Mouse (Mus musculus) midbrain, embryonic 16.5 days (tissue): ENCODE measurements around the gene Zfp654. TPM values are rescaled to one million over a fixed set of nuclear protein-coding genes. Genes with fewer than 3 reads are reported as not detected.
A peak's percentile ranks its signal among the peaks of the same experiment; 100 is the strongest.

Experiments used
- ATAC-seq: fragments of 200-750 bp; cut with Nextera tagmentation; 2 replicates; pipeline ENCODE4 v1.8.0; 2017; ENCODE audit warnings: moderate TSS enrichment
- H3K27ac ChIP-seq: fragments of 300-500 bp; sonication (generic); 2 replicates; pipeline ENCODE4 v1.5.1; 2014; ENCODE audit warnings: mild to moderate bottlenecking, low read length, mixed read lengths
- H3K27me3 ChIP-seq: fragments of 300-500 bp; sonication (generic); 2 replicates; pipeline ENCODE4 v1.6.1; 2014; ENCODE audit warnings: low read depth, low read length, mixed read lengths; ENCODE audit not compliant: control insufficient read depth, insufficient read depth
- H3K36me3 ChIP-seq: fragments of 300-500 bp; sonication (generic); 2 replicates; pipeline ENCODE4 v1.6.1; 2014; ENCODE audit warnings: mild to moderate bottlenecking, low read length, moderate library complexity, mixed read lengths; ENCODE audit not compliant: control insufficient read depth, insufficient read depth
- H3K4me1 ChIP-seq: fragments of 300-500 bp; sonication (generic); 2 replicates; pipeline ENCODE4 v1.6.1; 2014; ENCODE audit warnings: mild to moderate bottlenecking, low read length, mixed read lengths; ENCODE audit not compliant: control insufficient read depth, insufficient read depth
- H3K4me2 ChIP-seq: fragments of 300-500 bp; sonication (generic); 2 replicates; pipeline ENCODE4 v1.6.1; 2014; ENCODE audit warnings: mild to moderate bottlenecking, low read length, mixed read lengths
- H3K4me3 ChIP-seq: fragments of 300-500 bp; sonication (generic); 2 replicates; pipeline ENCODE4 v1.5.1; 2014; ENCODE audit warnings: low read depth, mild to moderate bottlenecking, low read length, moderate library complexity, mixed read lengths
- H3K9ac ChIP-seq: fragments of 300-500 bp; sonication (generic); 2 replicates; pipeline ENCODE4 v1.6.1; 2014; ENCODE audit warnings: low read depth, low read length, mixed read lengths
- H3K9me3 ChIP-seq: fragments of 300-500 bp; sonication (generic); replicated peaks from 2 replicates; pipeline ENCODE4 v1.6.1; 2014; ENCODE audit warnings: mild to moderate bottlenecking, low read length, mixed read lengths; ENCODE audit not compliant: control insufficient read depth, poor library complexity, severe bottlenecking
- WGBS: fragments of 180-500 bp; shearing (Covaris S2); extraction: QIAGEN DNeasy Blood & Tissue Kit; methylation state at CpG from one replicate; pipeline ENCODE4 v1.1.7; 2014; 5-methylcytosine and 5-hydroxymethylcytosine counted together
- polyA plus RNA-seq: library from polyadenylated mRNA; unstranded; fragments of >200 nt; fragmentation: Nextera tagmentation; extraction: Ambion mirVana; gene quantifications from 2 replicates; pipeline ENCODE4 v1.2.1, GENCODE M21; 2015

Zfp654 gene
- polyA plus RNA-seq, 1 experiment from 2014 or later: 5.9 TPM

DNA sequence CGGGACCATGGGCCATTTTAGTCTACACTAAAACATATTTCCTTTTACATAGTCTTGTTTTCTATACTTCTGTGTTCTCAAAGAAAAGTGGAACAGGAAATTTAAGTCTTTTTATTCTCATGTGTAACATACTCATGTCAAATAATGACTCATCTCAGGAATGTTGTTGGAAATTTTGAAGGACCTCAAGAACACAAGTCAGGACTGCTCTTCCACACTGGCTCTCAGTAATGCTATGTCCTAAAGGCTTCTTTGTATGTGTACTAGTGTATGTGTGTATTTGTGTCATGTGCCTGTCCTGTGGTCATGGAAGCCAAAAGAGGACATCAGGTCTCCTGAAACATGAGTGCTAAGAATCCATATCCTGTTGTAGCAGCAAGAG, 92.2 kb downstream of the Zfp654 start:
- 92% methylated on average over 1 of the region's 1 CpGs for WGBS
- ATAC-seq: no peak

GRCm38 (mm10) chr16:64758561-64759244, 92.7 kb downstream of the Zfp654 start:
- peaks cover 3% of the 10 kb centered on the region; the same call in 1 of the 2 replicates for H3K9me3 ChIP-seq
- no peak overlapping the region for H3K4me2 ChIP-seq
- no peak for ATAC-seq
- H3K27me3 ChIP-seq: no peaks in the 10 kb centered on the region
- H3K36me3 ChIP-seq: peaks cover 17% of the 10 kb centered on the region
- no peak overlapping the region for H3K9ac ChIP-seq
- no peaks in the 10 kb centered on the region for H3K4me1 ChIP-seq
- no peak overlapping the region for H3K27ac ChIP-seq
- H3K4me3 ChIP-seq: no peak overlapping the region
- 87% methylated on average over 6 of the region's 6 CpGs for WGBS

More for the DNA sequence above, 92.2 kb downstream of the Zfp654 start:
- Histone ChIP-seq H3K36me3 (peaks cover 19% of the 10 kb centered on the region), H3K9me3 (peaks cover 3% of the 10 kb centered on the region; the same call in 1 of the 2 replicates), H3K4me3 (no peak overlapping the region), H3K4me2 (no peak overlapping the region), H3K4me1 (no peaks in the 10 kb centered on the region), H3K27me3 (no peaks in the 10 kb centered on the region), H3K27ac (no peak overlapping the region), H3K9ac (no peak overlapping the region)

DNA sequence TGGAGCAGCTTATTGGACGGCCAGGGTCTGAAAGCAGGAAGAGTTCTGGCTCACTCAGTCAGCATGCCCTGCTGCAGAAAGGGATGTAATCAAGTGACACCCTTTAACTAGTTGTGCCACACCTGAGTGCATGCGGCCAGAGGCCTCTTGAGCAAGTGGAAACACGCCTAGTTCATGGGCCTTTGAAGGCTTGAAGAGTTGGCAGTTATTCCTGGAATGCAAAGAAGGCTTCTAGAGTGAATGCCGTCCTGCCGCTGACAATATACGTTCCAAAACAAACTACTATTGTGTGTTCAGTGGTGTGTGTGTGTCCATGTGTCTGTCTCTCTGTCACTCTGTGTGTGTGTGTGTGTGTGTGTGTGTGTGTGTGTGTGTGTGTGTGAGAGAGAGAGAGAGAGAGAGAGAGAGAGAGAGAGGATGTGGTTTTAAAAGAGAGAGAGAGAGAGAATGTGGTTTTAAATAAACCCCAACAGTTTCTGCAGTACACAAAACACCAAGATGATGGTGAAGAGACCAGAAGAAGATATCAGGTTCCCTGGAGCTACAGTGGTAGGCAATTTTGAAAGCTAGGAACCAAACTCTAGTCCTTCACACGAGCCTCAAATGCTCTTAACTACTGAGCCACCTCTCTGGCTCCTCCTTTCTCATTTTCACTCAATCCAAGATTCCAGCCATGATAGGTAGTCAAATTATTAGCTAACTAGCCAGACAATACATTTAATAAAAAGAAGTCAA, 93.6 kb downstream of the Zfp654 start:
- Histone ChIP-seq H3K4me1 (no peaks in the 10 kb centered on the region), H3K27ac (no peak overlapping the region), H3K27me3 (no peaks in the 10 kb centered on the region), H3K9me3 (peaks cover under 1% of the 10 kb centered on the region; the same call in 1 of the 2 replicates), H3K4me3 (no peak overlapping the region), H3K36me3 (peaks cover 8% of the 10 kb centered on the region; the same call in 1 of the 2 replicates), H3K4me2 (no peak overlapping the region), H3K9ac (no peak overlapping the region)
- WGBS: 93% methylated on average over 7 of the region's 7 CpGs
- no peak for ATAC-seq

DNA sequence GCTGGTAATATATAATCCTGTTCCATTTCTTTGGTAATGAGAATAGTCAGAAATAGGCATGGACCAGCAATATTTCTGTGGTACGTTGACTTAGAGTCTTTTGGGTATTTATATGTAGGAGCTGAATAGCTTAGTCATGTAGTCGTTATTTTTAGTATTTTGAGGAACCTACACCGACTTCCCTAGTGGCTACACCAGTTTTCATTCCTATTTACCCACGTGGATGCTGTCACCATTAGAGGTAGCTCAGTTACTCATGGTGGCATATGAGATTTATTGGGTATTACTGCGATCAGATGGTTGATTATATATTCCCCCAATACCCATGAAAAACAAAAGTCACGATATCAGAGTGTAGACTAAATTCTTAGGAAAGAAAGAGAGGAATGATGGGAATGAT, 95.1 kb downstream of the Zfp654 start:
- ATAC-seq: no peak
- Histone ChIP-seq H3K36me3 (0 out of 2 replicates have a peak, but pooled peaks cover 3% of the 10 kb centered on the region), H3K4me1 (no peaks in the 10 kb centered on the region), H3K4me2 (no peak overlapping the region), H3K27me3 (no peaks in the 10 kb centered on the region), H3K4me3 (no peak overlapping the region), H3K9me3 (no peaks in the 10 kb centered on the region), H3K9ac (no peak overlapping the region), H3K27ac (no peak overlapping the region)
- 88% methylated on average over 6 of the region's 6 CpGs for WGBS

- WGBS: 38% methylated on average over 3 of the region's 3 CpGs
- no peaks in the 10 kb centered on the region for H3K27me3 ChIP-seq
- ATAC-seq: peak; percentile 63; the same call in 1 of the 2 replicates
- H3K36me3 ChIP-seq: 0 out of 2 replicates have a peak, but pooled peaks cover 3% of the 10 kb centered on the region
- no peaks in the 10 kb centered on the region for H3K9me3 ChIP-seq
- H3K4me2 ChIP-seq: no peak overlapping the region
- H3K9ac ChIP-seq: no peak overlapping the region
- no peak overlapping the region for H3K4me3 ChIP-seq
- H3K4me1 ChIP-seq: no peaks in the 10 kb centered on the region
- H3K27ac ChIP-seq: no peak overlapping the region
These were observed 96.7 kb downstream of the Zfp654 start for GRCm38 (mm10) chr16:64754743-64755139.

DNA sequence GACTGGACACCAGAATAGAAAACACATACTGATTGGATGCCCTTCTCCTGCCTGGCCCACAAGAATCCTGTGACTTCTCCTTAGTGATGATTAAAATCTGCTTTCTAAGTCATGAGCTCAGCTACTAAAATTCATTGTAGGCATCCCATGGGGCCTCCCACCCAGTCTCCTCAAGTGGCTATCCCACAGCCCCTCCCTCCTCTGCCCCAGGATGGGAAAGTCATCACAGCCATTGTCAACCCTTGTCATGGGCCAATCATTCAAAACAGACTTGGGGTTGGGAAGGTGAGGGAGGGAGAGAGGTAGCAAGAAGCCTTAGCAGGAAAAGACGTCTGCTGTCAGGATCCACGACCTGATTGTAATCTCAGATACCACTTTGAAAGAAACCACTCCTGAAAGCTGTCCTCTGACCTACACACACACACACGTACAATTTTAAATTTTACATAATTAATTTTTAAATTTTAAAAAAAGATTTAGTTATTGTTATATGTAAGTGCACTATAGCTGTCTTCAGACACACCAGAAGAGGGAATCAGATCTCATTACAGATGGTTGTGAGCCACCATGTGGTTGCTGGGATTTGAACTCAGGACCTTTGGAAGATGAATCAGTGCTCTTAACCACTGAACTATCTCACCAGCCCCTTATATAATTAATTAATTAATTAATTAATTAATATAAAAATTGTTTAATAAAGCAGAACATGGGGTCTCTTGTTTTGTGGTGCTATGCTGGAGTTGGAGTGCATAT, 97.3 kb downstream of the Zfp654 start:
- H3K9ac ChIP-seq: no peak overlapping the region
- H3K4me1 ChIP-seq: no peaks in the 10 kb centered on the region
- H3K4me3 ChIP-seq: no peak overlapping the region
- H3K4me2 ChIP-seq: no peak overlapping the region
- H3K9me3 ChIP-seq: no peaks in the 10 kb centered on the region
- peak; percentile 69; the same call in 1 of the 2 replicates for ATAC-seq
- no peak overlapping the region for H3K27ac ChIP-seq
- H3K27me3 ChIP-seq: no peaks in the 10 kb centered on the region; the same call in 1 of the 2 replicates
- 59% methylated on average over 3 of the region's 3 CpGs for WGBS
- H3K36me3 ChIP-seq: 0 out of 2 replicates have a peak, but pooled peaks cover 3% of the 10 kb centered on the region

DNA sequence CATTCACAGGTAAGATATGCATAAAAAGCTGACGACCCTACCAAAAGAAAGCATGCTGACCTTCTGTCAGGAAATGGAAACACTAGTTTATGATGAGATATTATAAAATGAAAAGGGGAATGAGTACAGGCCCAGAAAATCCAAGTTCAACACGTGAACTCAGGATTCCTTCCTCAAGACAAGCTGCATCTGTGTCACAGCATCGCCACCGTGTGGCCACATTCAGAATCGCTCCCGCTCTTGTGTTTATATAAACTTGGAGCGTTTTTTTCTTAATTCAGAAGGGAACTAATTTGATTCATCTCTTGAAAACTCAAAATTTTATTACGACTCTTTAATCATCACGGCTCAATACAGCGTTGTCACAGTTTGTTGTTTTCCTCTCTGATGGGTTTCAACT, 103.2 kb downstream of the Zfp654 start:
- no peak overlapping the region for H3K27ac ChIP-seq
- peak; percentile 47; the same call in 1 of the 2 replicates for ATAC-seq
- H3K9me3 ChIP-seq: no peaks in the 10 kb centered on the region
- H3K4me1 ChIP-seq: no peaks in the 10 kb centered on the region
- H3K4me2 ChIP-seq: no peak overlapping the region
- H3K27me3 ChIP-seq: no peaks in the 10 kb centered on the region; the same call in 1 of the 2 replicates
- H3K9ac ChIP-seq: no peak overlapping the region
- 10% methylated on average over 10 of the region's 10 CpGs for whole genome bisulfite sequencing
- no peak overlapping the region for H3K4me3 ChIP-seq
- no peaks in the 10 kb centered on the region for H3K36me3 ChIP-seq

DNA sequence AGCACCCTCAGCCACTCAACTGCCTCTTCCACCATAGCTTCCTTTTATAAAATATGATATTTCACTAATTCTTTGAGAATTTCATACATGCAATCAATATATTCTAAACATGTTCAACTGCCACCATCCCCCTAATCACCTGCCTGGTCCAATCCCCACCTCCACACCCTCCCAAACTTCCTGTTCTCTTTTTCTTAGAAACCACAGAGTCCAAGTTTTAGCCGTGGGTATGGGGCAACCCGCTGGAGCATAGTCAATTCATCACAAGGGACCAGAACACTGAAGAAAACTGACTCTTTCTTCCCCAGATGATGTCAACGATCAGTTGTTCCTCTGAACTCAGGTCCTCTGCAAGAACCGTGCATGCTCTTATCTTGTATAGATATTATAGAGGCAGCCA, 106.4 kb downstream of the Zfp654 start:
- Histone ChIP-seq H3K36me3 (no peaks in the 10 kb centered on the region), H3K27me3 (no peaks in the 10 kb centered on the region; the same call in 1 of the 2 replicates), H3K9ac (no peak overlapping the region), H3K4me2 (no peak overlapping the region), H3K4me3 (no peak overlapping the region), H3K4me1 (no peaks in the 10 kb centered on the region), H3K9me3 (no peaks in the 10 kb centered on the region), H3K27ac (no peak overlapping the region)
- no peak for ATAC-seq
- 86% methylated on average over 4 of the region's 4 CpGs for WGBS
